Mouse (Mus musculus): ENCODE data around the gene Psma1.

DNA sequence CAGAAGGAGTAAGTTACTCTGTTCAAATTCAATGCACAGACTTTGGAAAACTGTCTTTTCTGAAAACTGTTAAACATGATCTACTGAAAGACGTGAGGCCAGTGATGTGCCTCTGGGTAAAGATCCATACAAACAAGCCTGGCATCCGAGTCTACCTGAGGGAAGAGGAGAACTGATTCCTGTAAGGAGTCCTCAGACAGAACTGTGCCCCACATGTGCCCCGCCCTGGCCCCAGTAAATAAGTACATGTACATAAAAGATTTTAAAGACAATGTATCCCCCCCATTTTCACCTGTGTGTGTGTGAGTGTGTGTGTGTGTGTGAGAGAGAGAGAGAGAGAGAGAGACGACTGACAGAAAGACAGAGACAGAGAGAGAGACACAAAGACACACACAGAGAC lies 42.0 kb upstream of the Psma1 start:
- TF ChIP-seq POLR2A (IDR thresholded peaks at IDR 0.05; ENCODE audit: low read depth, low read length) (no peak), CTCF (IDR thresholded peaks at IDR 0.05; ENCODE audit: extremely low read depth, insufficient read length, insufficient replicate concordance, low read depth, low read length) (no peak)
